Mouse (Mus musculus): ENCODE measurements around the gene Duox1.

- TF ChIP-seq CTCF (IDR thresholded peaks at IDR 0.05; ENCODE audit: control insufficient read depth, insufficient read depth, low read length): no peak
- TF ChIP-seq POLR2A (IDR thresholded peaks at IDR 0.05; ENCODE audit: borderline replicate concordance, control insufficient read depth, low read depth, low read length): no peak
These were observed 31.4 kb upstream of the Duox1 start for GRCm38 (mm10) chr2:122284091-122284490.

Data from bone marrow, adult 2 months (tissue).